Mouse (Mus musculus): ENCODE results near the gene Sema5a. TPM values are rescaled to one million over a fixed set of nuclear protein-coding genes. Genes with fewer than 3 reads are reported as not detected.

Gene Sema5a
- polyA plus RNA-seq, 1 experiment from 2014 or later = 0.65 TPM

GRCm38 (mm10) chr15:32300991-32301390 lies 56.4 kb downstream of the Sema5a start:
- DNase-seq (ENCODE audit: low spot score) = no peak

GRCm38 (mm10) chr15:32306557-32307243 lies 62.1 kb downstream of the Sema5a start:
- DNase-seq (ENCODE audit: low spot score) = no peak

- DNase-seq (ENCODE audit: low spot score) = no peak
Observed at GRCm38 (mm10) chr15:32310834-32311233, 66.2 kb downstream of the Sema5a start.

GRCm38 (mm10) chr15:32311287-32311686 lies 66.7 kb downstream of the Sema5a start:
- no peak for DNase-seq (ENCODE audit: low spot score)

GRCm38 (mm10) chr15:32317074-32317473 lies 72.5 kb downstream of the Sema5a start:
- DNase-seq (ENCODE audit: low spot score) = no peak

- no peak for DNase-seq (ENCODE audit: low spot score)
Observed at GRCm38 (mm10) chr15:32320739-32321138, 76.1 kb downstream of the Sema5a start.

GRCm38 (mm10) chr15:32322455-32323220 lies 78.0 kb downstream of the Sema5a start:
- DNase-seq (ENCODE audit: low spot score) = no peak

GRCm38 (mm10) chr15:32323224-32323623 lies 78.6 kb downstream of the Sema5a start:
- DNase-seq (ENCODE audit: low spot score) = no peak

GRCm38 (mm10) chr15:32324105-32324504 lies 79.5 kb downstream of the Sema5a start:
- no peak for DNase-seq (ENCODE audit: low spot score)

- no peak for DNase-seq (ENCODE audit: low spot score)
Observed at GRCm38 (mm10) chr15:32328370-32329004, 83.9 kb downstream of the Sema5a start.

- no peak for DNase-seq (ENCODE audit: low spot score)
Observed at GRCm38 (mm10) chr15:32329670-32330330, 85.2 kb downstream of the Sema5a start.

- no peak for DNase-seq (ENCODE audit: low spot score)
Observed at GRCm38 (mm10) chr15:32330427-32330826, 85.8 kb downstream of the Sema5a start.

GRCm38 (mm10) chr15:32331037-32331436 lies 86.4 kb downstream of the Sema5a start:
- no peak for DNase-seq (ENCODE audit: low spot score)

GRCm38 (mm10) chr15:32333456-32333855 lies 88.8 kb downstream of the Sema5a start:
- no peak for DNase-seq (ENCODE audit: low spot score)

GRCm38 (mm10) chr15:32337810-32338209 lies 93.2 kb downstream of the Sema5a start:
- DNase-seq (ENCODE audit: low spot score) = no peak

- DNase-seq (ENCODE audit: low spot score) = no peak
Observed at GRCm38 (mm10) chr15:32338721-32339290, 94.2 kb downstream of the Sema5a start.

- no peak for DNase-seq (ENCODE audit: low spot score)
Observed at GRCm38 (mm10) chr15:32339426-32339825, 94.8 kb downstream of the Sema5a start.

GRCm38 (mm10) chr15:32341423-32341822 lies 96.8 kb downstream of the Sema5a start:
- DNase-seq (ENCODE audit: low spot score) = no peak

GRCm38 (mm10) chr15:32343544-32343943 lies 98.9 kb downstream of the Sema5a start:
- DNase-seq (ENCODE audit: low spot score) = no peak

- no peak for DNase-seq (ENCODE audit: low spot score)
Observed at GRCm38 (mm10) chr15:32347315-32347714, 102.7 kb downstream of the Sema5a start.

GRCm38 (mm10) chr15:32349276-32349675 lies 104.7 kb downstream of the Sema5a start:
- DNase-seq (ENCODE audit: low spot score) = no peak

Measured in thymus, postnatal 0 days (tissue).